Mouse (Mus musculus): Measurements from ENCODE around the gene Cbl. TPM values are rescaled to one million over a fixed set of nuclear protein-coding genes. Genes with fewer than 3 reads are reported as not detected.

Gene Cbl
- polyA plus RNA-seq, 1 experiment from 2014 or later = 10.0 TPM

DNA sequence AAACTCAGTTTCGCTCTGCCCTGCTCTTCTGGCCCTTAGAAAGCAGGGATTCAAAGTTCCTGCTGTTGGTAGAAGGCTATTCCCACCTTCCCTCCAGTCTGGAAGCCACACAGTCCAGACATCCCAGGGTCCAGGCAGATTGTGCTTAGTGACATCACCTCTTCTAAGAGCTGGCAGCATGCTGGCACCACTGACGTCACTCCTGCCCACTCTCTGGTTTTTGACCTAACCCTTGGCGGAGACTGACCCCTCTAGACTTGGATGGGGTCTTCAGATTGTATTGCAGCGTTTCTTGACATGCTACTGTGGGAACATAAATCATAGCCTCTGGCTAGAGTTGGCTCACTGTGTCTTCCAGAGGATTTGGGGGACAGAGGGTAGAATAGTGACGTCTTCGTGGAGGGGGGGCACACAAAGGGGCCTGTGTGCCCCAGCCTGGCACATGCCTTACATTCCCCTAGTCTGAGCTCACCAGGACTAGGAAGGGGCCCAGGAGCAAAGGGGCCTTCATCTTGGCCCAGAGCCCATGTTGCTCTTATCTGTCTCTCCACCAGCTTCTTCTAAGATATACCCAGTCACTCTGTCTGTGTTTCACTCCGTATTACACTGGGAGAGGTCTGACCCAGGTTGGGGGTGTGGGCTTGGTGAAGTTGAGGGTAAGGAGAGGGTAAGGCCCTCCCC lies 98.0 kb downstream of the Cbl start:
- peaks cover 66% of the 10 kb centered on the region for H3K27me3 ChIP-seq (replicated peaks)
- peaks cover 27% of the 10 kb centered on the region for H3K4me1 ChIP-seq
- H3K36me3 ChIP-seq = 0 out of 2 replicates have a peak, but pooled peaks cover 5% of the 10 kb centered on the region
- H3K4me2 ChIP-seq = peak overlapping the region; percentile 71
- H3K9ac ChIP-seq = no peak overlapping the region
- ATAC-seq = no peak
- 56% methylated on average over 7 of the region's 7 CpGs for WGBS (ENCODE audit: insufficient replicate concordance)
- no peaks in the 10 kb centered on the region for H3K9me3 ChIP-seq (replicated peaks)
- no peak overlapping the region for H3K27ac ChIP-seq
- peak overlapping the region; percentile 56 for H3K4me3 ChIP-seq

GRCm38 (mm10) chr9:44134851-44135730 lies 98.8 kb downstream of the Cbl start:
- peak overlapping the region; percentile 47 for H3K9ac ChIP-seq
- peak overlapping the region; percentile 56 for H3K4me3 ChIP-seq
- 4% methylated on average over 48 of the region's 49 CpGs for WGBS (ENCODE audit: insufficient replicate concordance)
- H3K27me3 ChIP-seq (replicated peaks) = peaks cover 74% of the 10 kb centered on the region
- H3K4me1 ChIP-seq = peaks cover 34% of the 10 kb centered on the region
- H3K27ac ChIP-seq = no peak overlapping the region
- peak overlapping the region; percentile 71 for H3K4me2 ChIP-seq
- ATAC-seq = 0 out of 2 replicates have a peak, but pooled peaks have one; percentile 30
- H3K9me3 ChIP-seq (replicated peaks) = no peaks in the 10 kb centered on the region
- H3K36me3 ChIP-seq = no peaks in the 10 kb centered on the region

- peaks cover 42% of the 10 kb centered on the region for H3K4me1 ChIP-seq
- H3K27me3 ChIP-seq (replicated peaks) = peaks cover 82% of the 10 kb centered on the region
- peak within 1 kb of the TSS; percentile 56 for H3K4me3 ChIP-seq
- H3K27ac ChIP-seq = no peak within 1 kb of the TSS
- H3K9ac ChIP-seq = peak within 1 kb of the TSS; percentile 47
- peak within 1 kb of the TSS; percentile 71 for H3K4me2 ChIP-seq
- ATAC-seq = no peak
- no peaks in the 10 kb centered on the region for H3K9me3 ChIP-seq (replicated peaks)
- 2% methylated on average over 54 of the region's 55 CpGs for WGBS (ENCODE audit: insufficient replicate concordance)
- no peaks in the 10 kb centered on the region for H3K36me3 ChIP-seq
Measured at GRCm38 (mm10) chr9:44134101-44134850, 99.6 kb downstream of the Cbl start, which contains the start of gene Mcam. Gene Mcam, plus strand, starts transcription at chr9:44134469.

DNA sequence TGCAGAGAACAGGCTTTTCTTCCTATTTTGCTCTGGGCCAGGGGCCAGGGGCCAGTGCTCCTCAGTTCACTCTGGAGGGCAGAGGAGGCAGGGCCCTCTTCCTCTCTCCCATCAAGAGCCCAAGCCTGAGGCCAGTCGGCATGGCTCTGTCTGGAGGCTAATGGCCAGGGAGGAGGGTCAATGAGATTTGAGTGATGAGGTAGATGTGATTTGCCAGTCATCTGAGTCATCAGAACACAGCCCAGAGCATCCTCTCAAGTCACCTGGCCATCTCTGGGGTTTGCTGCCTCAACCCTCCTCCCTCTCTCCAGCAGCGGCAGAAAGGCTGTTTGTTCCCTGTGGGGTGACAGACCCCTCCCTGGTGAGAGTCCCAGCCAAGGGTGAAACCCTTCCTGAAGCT lies 100.6 kb downstream of the Cbl start:
- Histone ChIP-seq H3K27me3 (replicated peaks) (peaks cover 92% of the 10 kb centered on the region), H3K27ac (no peak overlapping the region), H3K9me3 (replicated peaks) (no peaks in the 10 kb centered on the region), H3K4me2 (0 out of 2 replicates have a peak overlapping the region, but pooled peaks have one; percentile 71), H3K36me3 (no peaks in the 10 kb centered on the region), H3K9ac (no peak overlapping the region), H3K4me1 (peaks cover 46% of the 10 kb centered on the region), H3K4me3 (0 out of 2 replicates have a peak overlapping the region, but pooled peaks have one; percentile 56)
- no peak for ATAC-seq
- 27% methylated on average over 2 of the region's 2 CpGs for WGBS (ENCODE audit: insufficient replicate concordance)

- peaks cover 91% of the 10 kb centered on the region for H3K27me3 ChIP-seq (replicated peaks)
- H3K9me3 ChIP-seq (replicated peaks) = no peaks in the 10 kb centered on the region
- peaks cover 46% of the 10 kb centered on the region for H3K4me1 ChIP-seq
- H3K9ac ChIP-seq = no peak overlapping the region
- H3K36me3 ChIP-seq = no peaks in the 10 kb centered on the region
- no peak overlapping the region for H3K4me2 ChIP-seq
- 50% methylated on average over 5 of the region's 5 CpGs for WGBS (ENCODE audit: insufficient replicate concordance)
- no peak overlapping the region for H3K27ac ChIP-seq
- ATAC-seq = no peak
- no peak overlapping the region for H3K4me3 ChIP-seq
Measured at GRCm38 (mm10) chr9:44132200-44132599, 101.6 kb downstream of the Cbl start.

GRCm38 (mm10) chr9:44131276-44131590 lies 102.6 kb downstream of the Cbl start:
- Histone ChIP-seq H3K9ac (no peak overlapping the region), H3K4me2 (no peak overlapping the region), H3K4me1 (peaks cover 47% of the 10 kb centered on the region), H3K27ac (no peak overlapping the region), H3K27me3 (replicated peaks) (peaks cover 82% of the 10 kb centered on the region), H3K4me3 (no peak overlapping the region), H3K36me3 (no peaks in the 10 kb centered on the region), H3K9me3 (replicated peaks) (no peaks in the 10 kb centered on the region)
- no peak for ATAC-seq
- 32% methylated on average over 7 of the region's 7 CpGs for WGBS (ENCODE audit: insufficient replicate concordance)

- peak overlapping the region; percentile 60 for H3K4me2 ChIP-seq
- peak overlapping the region; percentile 38; the same call in 1 of the 2 replicates for H3K4me3 ChIP-seq
- no peak; the same call in 1 of the 2 replicates for ATAC-seq
- 15% methylated on average over 19 of the region's 19 CpGs for WGBS (ENCODE audit: insufficient replicate concordance)
- H3K27me3 ChIP-seq (replicated peaks) = peaks cover 77% of the 10 kb centered on the region
- H3K9me3 ChIP-seq (replicated peaks) = no peaks in the 10 kb centered on the region
- H3K4me1 ChIP-seq = peaks cover 43% of the 10 kb centered on the region
- H3K27ac ChIP-seq = peak overlapping the region; percentile 57
- H3K9ac ChIP-seq = no peak overlapping the region
- H3K36me3 ChIP-seq = no peaks in the 10 kb centered on the region
Measured at GRCm38 (mm10) chr9:44130581-44131275, 103.1 kb downstream of the Cbl start.

DNA sequence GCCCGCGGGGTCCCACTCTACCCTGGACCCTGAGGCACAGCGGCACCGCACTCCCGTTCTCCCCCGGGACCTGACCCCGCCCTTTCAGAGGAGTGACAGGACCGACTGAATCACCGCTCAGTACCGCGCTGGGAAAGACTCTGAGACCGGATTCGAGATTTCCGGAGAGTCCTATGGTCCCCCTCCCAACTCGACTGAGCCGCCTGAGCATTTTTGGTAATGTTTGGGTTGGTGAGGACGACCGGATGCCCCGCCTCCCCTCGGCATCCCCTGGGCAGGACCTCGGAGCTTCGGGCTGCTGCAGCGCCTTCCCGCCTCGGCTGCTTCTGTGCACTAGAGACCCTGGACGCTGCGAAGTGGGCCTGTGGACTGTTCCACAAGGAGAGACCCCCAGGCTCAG lies 103.8 kb downstream of the Cbl start:
- H3K4me3 ChIP-seq = peak overlapping the region; percentile 38
- H3K36me3 ChIP-seq = no peaks in the 10 kb centered on the region
- H3K27me3 ChIP-seq (replicated peaks) = peaks cover 70% of the 10 kb centered on the region
- WGBS (ENCODE audit: insufficient replicate concordance) = 1% methylated on average over 27 of the region's 27 CpGs
- H3K9me3 ChIP-seq (replicated peaks) = no peaks in the 10 kb centered on the region
- H3K9ac ChIP-seq = no peak overlapping the region
- H3K27ac ChIP-seq = peak overlapping the region; percentile 68
- ATAC-seq = peak; percentile 19; the same call in 1 of the 2 replicates
- peaks cover 38% of the 10 kb centered on the region for H3K4me1 ChIP-seq
- H3K4me2 ChIP-seq = peak overlapping the region; percentile 60

DNA sequence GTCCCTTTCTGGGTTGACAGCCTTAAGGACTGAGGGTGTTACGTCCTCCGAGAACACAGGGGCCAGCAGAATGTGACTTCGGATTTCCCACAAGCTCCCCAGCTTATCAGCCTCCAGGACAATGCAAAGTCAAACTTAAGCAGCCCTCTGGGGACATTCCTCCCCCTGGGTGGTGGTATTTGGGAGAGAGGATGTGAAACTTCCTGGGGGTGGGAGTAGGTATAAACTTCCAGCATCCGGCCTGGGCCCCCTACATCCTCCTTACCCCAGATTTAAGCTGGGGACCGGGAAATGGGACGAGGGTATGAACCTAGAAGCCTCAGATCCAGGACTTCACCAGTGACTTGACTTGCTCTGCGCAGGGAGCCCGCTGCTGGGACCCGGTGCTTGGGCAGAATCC lies 104.2 kb downstream of the Cbl start:
- no peak overlapping the region for H3K9ac ChIP-seq
- no peaks in the 10 kb centered on the region for H3K36me3 ChIP-seq
- H3K27ac ChIP-seq = peak overlapping the region; percentile 68
- H3K27me3 ChIP-seq (replicated peaks) = peaks cover 66% of the 10 kb centered on the region
- peaks cover 34% of the 10 kb centered on the region for H3K4me1 ChIP-seq
- H3K9me3 ChIP-seq (replicated peaks) = no peaks in the 10 kb centered on the region
- no peak for ATAC-seq
- WGBS (ENCODE audit: insufficient replicate concordance) = 6% methylated on average over 9 of the region's 9 CpGs
- peak overlapping the region; percentile 38 for H3K4me3 ChIP-seq
- peak overlapping the region; percentile 60 for H3K4me2 ChIP-seq

DNA sequence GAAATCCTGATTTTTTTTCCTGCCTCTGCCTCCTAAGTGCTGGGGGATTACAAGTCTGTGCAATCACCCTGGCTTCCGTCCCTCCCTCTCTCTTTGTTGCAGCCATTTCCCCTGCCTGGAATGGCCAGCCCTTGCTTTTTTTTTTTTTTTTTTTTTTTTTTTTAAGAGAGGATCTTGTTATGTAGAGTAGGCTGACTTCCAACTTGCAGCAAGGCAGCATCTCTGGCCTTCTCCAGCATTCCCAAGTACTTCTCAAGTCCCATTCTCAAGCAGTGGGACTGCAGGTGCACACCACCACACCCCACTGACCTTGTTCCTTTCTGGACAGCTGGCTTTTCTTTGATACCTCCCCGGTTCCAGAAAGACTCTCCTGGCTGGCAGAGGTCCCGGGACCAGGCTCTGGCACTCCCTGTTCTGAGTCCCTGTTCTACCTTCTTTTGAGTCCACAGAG lies 106.5 kb downstream of the Cbl start:
- Histone ChIP-seq H3K4me3 (no peak overlapping the region), H3K36me3 (no peaks in the 10 kb centered on the region), H3K9me3 (replicated peaks) (no peaks in the 10 kb centered on the region), H3K9ac (no peak overlapping the region), H3K27ac (no peak overlapping the region), H3K4me2 (no peak overlapping the region), H3K4me1 (peaks cover 26% of the 10 kb centered on the region), H3K27me3 (replicated peaks) (peaks cover 43% of the 10 kb centered on the region)
- no peak for ATAC-seq
- WGBS (ENCODE audit: insufficient replicate concordance) = 66% methylated on average over 3 of the region's 3 CpGs

- ATAC-seq = no peak
- H3K27me3 ChIP-seq (replicated peaks) = peaks cover 37% of the 10 kb centered on the region
- WGBS (ENCODE audit: insufficient replicate concordance) = 65% methylated on average over 3 of the region's 3 CpGs
- peaks cover 26% of the 10 kb centered on the region for H3K4me1 ChIP-seq
- no peaks in the 10 kb centered on the region for H3K36me3 ChIP-seq
- no peak overlapping the region for H3K4me3 ChIP-seq
- H3K4me2 ChIP-seq = peak overlapping the region; percentile 44; the same call in 1 of the 2 replicates
- H3K9me3 ChIP-seq (replicated peaks) = no peaks in the 10 kb centered on the region
- no peak overlapping the region for H3K27ac ChIP-seq
- H3K9ac ChIP-seq = no peak overlapping the region
Measured at GRCm38 (mm10) chr9:44126746-44127145, 107.1 kb downstream of the Cbl start.

All from liver, embryonic 12.5 days (tissue).